Mouse (Mus musculus) CH12.LX (cell line): ENCODE results near the gene Ghdc. TPM values are rescaled to one million over a fixed set of nuclear protein-coding genes. Genes with fewer than 3 reads are reported as not detected.

Experiments
- DNase-seq: peaks from one replicate; pipeline ENCODE4 v3.0.0-alpha.2; 2013; ENCODE audit errors: extremely low read depth
- H3K27ac ChIP-seq: 2 replicates; pipeline ENCODE4 v1.5.1; 2012; ENCODE audit warnings: low read depth, mild to moderate bottlenecking, control low read depth, moderate library complexity; ENCODE audit not compliant: insufficient read depth
- H3K27me3 ChIP-seq: replicated peaks from 2 replicates; pipeline ENCODE3; 2012; ENCODE audit warnings: inconsistent platforms
- H3K36me3 ChIP-seq, 2 experiments: replicated peaks in 1 of 2; 2 replicates each; pipeline versions ENCODE3 to v1.6.1; 2012; ENCODE audit warnings: inconsistent platforms in 1 of 2, low read length in 1 of 2, mild to moderate bottlenecking in 1 of 2, mixed read lengths in 1 of 2, moderate library complexity in 1 of 2; ENCODE audit not compliant: control insufficient read depth in 1 of 2, insufficient read depth in 1 of 2
- H3K4me1 ChIP-seq, 2 experiments: 2 replicates each; pipeline ENCODE4 v1.6.1; 2012; ENCODE audit warnings: inconsistent platforms in 1 of 2, moderate library complexity in 1 of 2; ENCODE audit not compliant: insufficient read depth in 2 of 2, control insufficient read depth in 1 of 2
- H3K4me2 ChIP-seq: 2 replicates; pipeline ENCODE4 v1.6.1; 2012; ENCODE audit warnings: low read depth, mild to moderate bottlenecking, control low read depth; ENCODE audit not compliant: poor library complexity, insufficient read depth, severe bottlenecking
- H3K4me3 ChIP-seq, 3 experiments: fragments of 150-350 bp in 1 of 3; sonication (generic) in 1 of 3; replicated peaks in 1 of 3; 2 replicates each; pipeline versions ENCODE3 to v1.5.1; 2011 to 2012; ENCODE audit warnings: low read depth in 2 of 3, low read length in 2 of 3, mild to moderate bottlenecking in 2 of 3, moderate library complexity in 2 of 3, control low read depth in 1 of 3, improper control_type of control experiment in 1 of 3, inconsistent platforms in 1 of 3, mixed read lengths in 1 of 3; ENCODE audit not compliant: poor library complexity in 1 of 3
- H3K79me2 ChIP-seq: replicated peaks from 2 replicates; pipeline ENCODE4 v1.6.1; 2012; ENCODE audit warnings: mild to moderate bottlenecking, moderate library complexity; ENCODE audit not compliant: control insufficient read depth, poor library complexity, insufficient read depth, severe bottlenecking; ENCODE audit errors: extremely low read depth
- H3K9ac ChIP-seq: 2 replicates; pipeline ENCODE4 v1.6.1; 2012; ENCODE audit warnings: low read depth, mild to moderate bottlenecking, control low read depth, moderate library complexity; ENCODE audit not compliant: insufficient read depth
- H3K9me3 ChIP-seq: replicated peaks from 2 replicates; pipeline ENCODE3; 2012; ENCODE audit warnings: low read length, inconsistent platforms, mixed read lengths
- BHLHE40 ChIP-seq: IDR thresholded peaks from 2 replicates; pipeline ENCODE4 v1.6.1; 2011; ENCODE audit warnings: mild to moderate bottlenecking, low read depth, low read length, improper control_type of control experiment
- E2F4 ChIP-seq: IDR thresholded peaks from 2 replicates; pipeline ENCODE4 v1.6.1; 2011; ENCODE audit warnings: low read depth, low read length, improper control_type of control experiment; ENCODE audit not compliant: insufficient replicate concordance
- ELF1 ChIP-seq: IDR thresholded peaks from 2 replicates; pipeline ENCODE4 v1.6.1; 2014; ENCODE audit warnings: low read depth, mild to moderate bottlenecking, inconsistent platforms, low read length, improper control_type of control experiment
- ETS1 ChIP-seq: conservative IDR thresholded peaks from 2 replicates; pipeline ENCODE4 v1.6.1; 2012; ENCODE audit warnings: low read depth, mild to moderate bottlenecking, inconsistent platforms, low read length, improper control_type of control experiment, moderate library complexity
- HCFC1 ChIP-seq: IDR thresholded peaks from 2 replicates; pipeline ENCODE4 v1.6.1; 2012; ENCODE audit warnings: low read depth, mild to moderate bottlenecking, inconsistent platforms, low read length, improper control_type of control experiment
- IRF4 ChIP-seq: IDR thresholded peaks from 2 replicates; pipeline ENCODE4 v1.6.1; 2014; ENCODE audit warnings: low read depth, mild to moderate bottlenecking, inconsistent platforms, low read length, improper control_type of control experiment
- JUND ChIP-seq: conservative IDR thresholded peaks from 2 replicates; pipeline ENCODE4 v1.6.1; 2011; ENCODE audit warnings: low read depth, low read length, improper control_type of control experiment
- MAFK ChIP-seq: IDR thresholded peaks from 2 replicates; pipeline ENCODE4 v1.6.1; 2011; ENCODE audit warnings: low read length, improper control_type of control experiment; ENCODE audit not compliant: insufficient replicate concordance
- MAZ ChIP-seq: IDR thresholded peaks from 2 replicates; pipeline ENCODE4 v1.6.1; 2012; ENCODE audit warnings: low read depth, mild to moderate bottlenecking, inconsistent platforms, low read length, improper control_type of control experiment, moderate library complexity
- MEF2A ChIP-seq: IDR thresholded peaks from 2 replicates; pipeline ENCODE4 v1.6.1; 2014; ENCODE audit warnings: low read depth, mild to moderate bottlenecking, inconsistent platforms, low read length, improper control_type of control experiment, borderline replicate concordance
- MXI1 ChIP-seq: IDR thresholded peaks from 2 replicates; pipeline ENCODE4 v1.6.1; 2011; ENCODE audit warnings: mild to moderate bottlenecking, low read depth, low read length, improper control_type of control experiment
- NRF1 ChIP-seq: IDR thresholded peaks from 2 replicates; pipeline ENCODE4 v1.6.1; 2014; ENCODE audit warnings: low read depth, mild to moderate bottlenecking, inconsistent platforms, low read length, improper control_type of control experiment, moderate library complexity
- PAX5 ChIP-seq: IDR thresholded peaks from 2 replicates; pipeline ENCODE4 v1.6.1; 2012; ENCODE audit warnings: low read length, inconsistent platforms, mixed read lengths
- POLR2A ChIP-seq: IDR thresholded peaks from 2 replicates; pipeline ENCODE4 v1.6.1; 2011; ENCODE audit warnings: low read depth, mild to moderate bottlenecking, improper control_type of control experiment, low read length
- POLR2AphosphoS2 ChIP-seq: IDR thresholded peaks from 2 replicates; pipeline ENCODE4 v1.6.1; 2011; ENCODE audit warnings: low read depth, low read length, improper control_type of control experiment
- RCOR1 ChIP-seq: conservative IDR thresholded peaks from 2 replicates; pipeline ENCODE4 v1.6.1; 2012; ENCODE audit warnings: low read depth, mild to moderate bottlenecking, inconsistent platforms, low read length, improper control_type of control experiment
- SMC3 ChIP-seq: IDR thresholded peaks from 2 replicates; pipeline ENCODE4 v1.6.1; 2011; ENCODE audit warnings: low read depth, low read length, improper control_type of control experiment
- TBP ChIP-seq: conservative IDR thresholded peaks from 2 replicates; pipeline ENCODE4 v1.6.1; 2011; ENCODE audit warnings: low read depth, low read length, improper control_type of control experiment
- UBTF ChIP-seq: IDR thresholded peaks from 2 replicates; pipeline ENCODE4 v1.6.1; 2012; ENCODE audit warnings: low read depth, mild to moderate bottlenecking, inconsistent platforms, low read length, improper control_type of control experiment, moderate library complexity
- USF1 ChIP-seq: IDR thresholded peaks from 2 replicates; pipeline ENCODE4 v1.6.1; 2014; ENCODE audit warnings: low read depth, mild to moderate bottlenecking, inconsistent platforms, low read length, improper control_type of control experiment
- USF2 ChIP-seq: conservative IDR thresholded peaks from 2 replicates; pipeline ENCODE4 v1.6.1; 2011; ENCODE audit warnings: low read depth, low read length, improper control_type of control experiment
- ZMIZ1 ChIP-seq: IDR thresholded peaks from 2 replicates; pipeline ENCODE4 v1.6.1; 2012; ENCODE audit warnings: low read depth, mild to moderate bottlenecking, inconsistent platforms, low read length, improper control_type of control experiment
- dilution Hi-C: fragments of 300-500 bp; cut with MboI; formaldehyde crosslinking; loops from 2 replicates; pipeline ENCODE4 v1.14.3; 2020; ENCODE audit warnings: low sequenced_read_pairs; ENCODE audit not compliant: extremely low pct_unique_long_range_greater_than_20kb, extremely low pct_ligation_motif_present
- in situ Hi-C: fragments of 300-500 bp; cut with MboI; formaldehyde crosslinking; loops from 3 replicates; pipeline ENCODE4 v1.14.3; 2019; ENCODE audit warnings: low sequenced_read_pairs, low pct_ligation_motif_present, low pct_unique_long_range_greater_than_20kb, mixed read lengths
- polyA plus RNA-seq: library from polyadenylated mRNA; unstranded; fragments of >175 nt; gene quantifications from 2 replicates; pipeline ENCODE4 v1.2.1, GENCODE M21; 2012; ENCODE audit warnings: low read depth; ENCODE audit not compliant: insufficient read length
- total RNA-seq, 2 experiments: library from RNA; depleted of rRNA; stranded (reverse); fragments of 300-350 nt in 1 of 2; fragments of >200 nt in 1 of 2; gene quantifications; 2 replicates each; pipeline ENCODE4 v1.2.3; 2012 to 2014

Gene Ghdc
- total and polyA plus RNA-seq, 3 experiments: 10.9 to 17.9 (median 16.6) TPM

DNA sequence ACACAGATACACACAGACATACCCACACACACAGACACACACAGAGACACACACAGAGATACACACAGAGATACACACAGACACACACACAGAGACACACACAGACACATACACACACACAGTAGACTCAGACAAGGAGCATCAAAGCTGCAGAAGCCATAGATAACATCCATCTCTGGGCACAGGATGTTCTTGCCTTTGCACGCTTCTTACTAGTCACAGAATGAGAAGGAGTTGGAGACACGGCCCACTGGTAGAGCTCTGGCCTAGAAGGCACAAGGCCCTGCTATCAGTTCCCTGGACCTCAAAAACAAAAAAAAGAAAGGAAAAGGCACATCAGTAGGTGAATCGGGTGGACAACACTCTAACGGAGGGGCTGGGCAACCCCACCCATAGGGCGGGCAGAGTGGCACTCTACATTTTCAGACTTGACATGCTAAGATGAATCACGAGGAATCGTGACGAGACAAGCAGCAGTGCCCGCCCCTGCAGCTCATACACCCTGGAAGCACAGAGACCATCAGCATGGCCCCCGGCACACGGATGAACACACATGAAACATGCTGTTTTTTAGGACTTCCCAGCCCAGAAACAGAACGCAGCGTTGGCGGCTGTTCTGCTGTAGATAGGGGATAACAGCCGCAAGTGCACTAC, 47.7 kb upstream of the Ghdc start:
- no peak overlapping the region for H3K4me2 ChIP-seq
- TF ChIP-seq MAFK (no peak), USF1 (no peak), HCFC1 (no peak), MXI1 (no peak), ZMIZ1 (no peak), E2F4 (no peak), UBTF (no peak)
- TF ChIP-seq, all 38 proteins: peak for 0
- Histone ChIP-seq H3K9ac (no peak overlapping the region), H3K9me3 (no peaks in the 10 kb centered on the region), H3K27me3 (no peaks in the 10 kb centered on the region), H3K4me1 (peaks cover 8 to 16% of the 10 kb centered on the region in 2 experiments; a peak in 2 of 4 replicates), H3K79me2 (no peaks in the 10 kb centered on the region), H3K27ac (no peak overlapping the region), H3K36me3 (peaks cover 0 to 8% of the 10 kb centered on the region in 2 experiments), H3K4me3 (no peak overlapping the region)
- in situ Hi-C loops (no loop called here), dilution Hi-C loops (no loop called here)
- no peak for DNase-seq

GRCm38 (mm10) chr11:100817311-100817710, 46.6 kb upstream of the Ghdc start:
- TF ChIP-seq USF1 (no peak), JUND (no peak), BHLHE40 (no peak), ETS1 (no peak), POLR2A (no peak), MEF2A (no peak), TBP (no peak), IRF4 (no peak), RCOR1 (no peak), HCFC1 (no peak), ELF1 (no peak), POLR2AphosphoS2 (no peak), MAZ (no peak), UBTF (no peak), USF2 (no peak), PAX5 (no peak), NRF1 (no peak), SMC3 (no peak)
- no peaks in the 10 kb centered on the region for H3K9me3 ChIP-seq
- dilution Hi-C loops (no loop called here), in situ Hi-C loops (no loop called here)
- no peaks in the 10 kb centered on the region for H3K79me2 ChIP-seq
- H3K4me3 ChIP-seq: no peak overlapping the region
- H3K4me2 ChIP-seq: no peak overlapping the region
- H3K36me3 ChIP-seq: peaks cover 0 to 8% of the 10 kb centered on the region in 2 experiments
- peaks cover 8 to 13% of the 10 kb centered on the region in 2 experiments; a peak in 2 of 4 replicates for H3K4me1 ChIP-seq
- no peak for DNase-seq
- H3K27ac ChIP-seq: no peak overlapping the region
- H3K9ac ChIP-seq: no peak overlapping the region
- no peaks in the 10 kb centered on the region for H3K27me3 ChIP-seq
